Mouse (Mus musculus): ENCODE data around the gene Cars. TPM values are rescaled to one million over a fixed set of nuclear protein-coding genes. Genes with fewer than 3 reads are reported as not detected.
"Not testable (repeated sequence)": the region's sequence is repeated elsewhere in the genome, so short reads cannot be mapped to it uniquely, and the experiment has no call there.

Cars gene
- polyA plus RNA-seq, 1 experiment from 2014 or later, result 24.3 TPM

GRCm38 (mm10) chr7:143538229-143538628 lies 61.7 kb downstream of the Cars start:
- 80% methylated on average over 6 of the region's 6 CpGs for WGBS
- H3K4me1 ChIP-seq (ENCODE audit: control insufficient read depth in 2 of 2, insufficient read depth in 2 of 2, low read length in 2 of 2), result peaks cover 0 to 18% of the 10 kb centered on the region in 2 experiments; a peak in 2 of 4 replicates

GRCm38 (mm10) chr7:143536251-143536650 lies 63.6 kb downstream of the Cars start:
- no peak for ATAC-seq (ENCODE audit: insufficient number of reproducible peaks, insufficient read depth, low FRiP score, low read depth)
- H3K27ac ChIP-seq (replicated peaks in 1 of 2; ENCODE audit: control insufficient read depth in 1 of 2, insufficient read depth in 1 of 2, low read depth in 2 of 2, low read length in 2 of 2), result no peak overlapping the region
- no peak overlapping the region for H3K4me2 ChIP-seq (ENCODE audit: low read length)
- H3K4me3 ChIP-seq (ENCODE audit: control insufficient read depth in 1 of 2, insufficient read depth in 1 of 2, low read depth in 1 of 2, low read length in 2 of 2), result no peak overlapping the region
- no peaks in the 10 kb centered on the region for H3K27me3 ChIP-seq (ENCODE audit: control insufficient read depth, insufficient read depth, low read length)
- no peaks in the 10 kb centered on the region for H3K9me3 ChIP-seq (ENCODE audit: control insufficient read depth, low read length)
- H3K9ac ChIP-seq (ENCODE audit: low read length), result no peak overlapping the region
- WGBS, result 84% methylated on average over 3 of the region's 3 CpGs
- peaks cover 97% of the 10 kb centered on the region for H3K36me3 ChIP-seq (ENCODE audit: control insufficient read depth, insufficient read depth, low read length)
- H3K4me1 ChIP-seq (ENCODE audit: control insufficient read depth in 2 of 2, insufficient read depth in 2 of 2, low read length in 2 of 2), result peaks cover 0 to 10% of the 10 kb centered on the region in 2 experiments; a peak in 2 of 4 replicates

More at GRCm38 (mm10) chr7:143538229-143538628, 61.7 kb downstream of the Cars start:
- H3K4me2 ChIP-seq (ENCODE audit: low read length); H3K27ac ChIP-seq (replicated peaks in 1 of 2; ENCODE audit: control insufficient read depth in 1 of 2, insufficient read depth in 1 of 2, low read depth in 2 of 2, low read length in 2 of 2); H3K4me3 ChIP-seq (ENCODE audit: control insufficient read depth in 1 of 2, insufficient read depth in 1 of 2, low read depth in 1 of 2, low read length in 2 of 2); H3K9ac ChIP-seq (ENCODE audit: low read length); H3K27me3 ChIP-seq (ENCODE audit: control insufficient read depth, insufficient read depth, low read length); H3K9me3 ChIP-seq (ENCODE audit: control insufficient read depth, low read length); ATAC-seq (ENCODE audit: insufficient number of reproducible peaks, insufficient read depth, low FRiP score, low read depth): not testable (repeated sequence)
- peaks cover 77% of the 10 kb centered on the region for H3K36me3 ChIP-seq (ENCODE audit: control insufficient read depth, insufficient read depth, low read length)

DNA sequence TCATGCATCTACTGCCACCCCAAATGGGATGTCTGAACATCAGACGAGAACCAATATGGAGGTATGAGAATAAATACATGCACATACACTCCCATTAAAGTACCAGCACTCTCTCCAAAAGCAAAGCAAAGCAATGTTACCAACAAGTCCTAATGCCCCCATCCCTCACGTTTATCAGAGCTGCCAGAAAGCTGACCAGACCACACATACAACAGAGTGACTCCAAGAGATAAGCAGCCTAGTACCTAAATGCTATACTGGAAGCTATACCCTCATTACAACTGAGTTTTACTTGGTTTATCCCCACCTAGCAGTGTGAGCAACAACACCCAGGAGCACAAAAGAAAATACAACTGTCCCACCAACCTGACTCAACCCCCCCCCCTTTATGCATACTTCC lies 66.6 kb downstream of the Cars start:
- H3K4me2 ChIP-seq (ENCODE audit: low read length), result no peak overlapping the region
- no peaks in the 10 kb centered on the region for H3K4me1 ChIP-seq (ENCODE audit: control insufficient read depth in 2 of 2, insufficient read depth in 2 of 2, low read length in 2 of 2)
- H3K9me3 ChIP-seq (ENCODE audit: control insufficient read depth, low read length), result no peaks in the 10 kb centered on the region
- 61% methylated on average over 2 of the region's 2 CpGs for WGBS
- no peaks in the 10 kb centered on the region for H3K27me3 ChIP-seq (ENCODE audit: control insufficient read depth, insufficient read depth, low read length)
- no peak overlapping the region for H3K27ac ChIP-seq (replicated peaks in 1 of 2; ENCODE audit: control insufficient read depth in 1 of 2, insufficient read depth in 1 of 2, low read depth in 2 of 2, low read length in 2 of 2)
- no peak for ATAC-seq (ENCODE audit: insufficient number of reproducible peaks, insufficient read depth, low FRiP score, low read depth)
- peaks cover 100% of the 10 kb centered on the region for H3K36me3 ChIP-seq (ENCODE audit: control insufficient read depth, insufficient read depth, low read length)
- H3K9ac ChIP-seq (ENCODE audit: low read length), result no peak overlapping the region
- H3K4me3 ChIP-seq (ENCODE audit: control insufficient read depth in 1 of 2, insufficient read depth in 1 of 2, low read depth in 1 of 2, low read length in 2 of 2), result no peak overlapping the region

DNA sequence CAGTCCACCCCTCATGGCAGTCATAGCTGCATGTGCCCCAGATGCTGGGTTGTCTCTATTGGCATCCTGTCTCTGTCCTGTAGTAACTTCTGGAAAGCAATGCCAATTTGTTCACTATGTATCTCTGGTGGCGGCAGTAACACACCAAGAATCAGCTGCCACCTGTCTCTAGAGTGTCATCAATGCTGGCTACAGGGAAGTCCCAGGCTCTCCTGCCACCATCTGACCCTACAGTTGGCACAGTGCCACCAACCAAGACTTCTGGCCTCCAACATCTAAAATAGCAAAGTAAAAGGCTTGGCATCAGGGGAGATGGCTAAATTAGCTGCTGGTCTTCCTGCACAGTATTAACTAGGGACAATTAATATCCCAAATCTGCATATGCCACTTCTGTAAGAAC lies 67.5 kb downstream of the Cars start:
- Histone ChIP-seq H3K4me3 (ENCODE audit: control insufficient read depth in 1 of 2, insufficient read depth in 1 of 2, low read depth in 1 of 2, low read length in 2 of 2) (no peak overlapping the region), H3K4me2 (ENCODE audit: low read length) (no peak overlapping the region), H3K4me1 (ENCODE audit: control insufficient read depth in 2 of 2, insufficient read depth in 2 of 2, low read length in 2 of 2) (no peaks in the 10 kb centered on the region), H3K27me3 (ENCODE audit: control insufficient read depth, insufficient read depth, low read length) (no peaks in the 10 kb centered on the region), H3K36me3 (ENCODE audit: control insufficient read depth, insufficient read depth, low read length) (peaks cover 100% of the 10 kb centered on the region), H3K9ac (ENCODE audit: low read length) (no peak overlapping the region), H3K9me3 (ENCODE audit: control insufficient read depth, low read length) (no peaks in the 10 kb centered on the region), H3K27ac (replicated peaks in 1 of 2; ENCODE audit: control insufficient read depth in 1 of 2, insufficient read depth in 1 of 2, low read depth in 2 of 2, low read length in 2 of 2) (no peak overlapping the region)
- ATAC-seq (ENCODE audit: insufficient number of reproducible peaks, insufficient read depth, low FRiP score, low read depth), result no peak
- 60% methylated on average over 1 of the region's 1 CpGs for WGBS

DNA sequence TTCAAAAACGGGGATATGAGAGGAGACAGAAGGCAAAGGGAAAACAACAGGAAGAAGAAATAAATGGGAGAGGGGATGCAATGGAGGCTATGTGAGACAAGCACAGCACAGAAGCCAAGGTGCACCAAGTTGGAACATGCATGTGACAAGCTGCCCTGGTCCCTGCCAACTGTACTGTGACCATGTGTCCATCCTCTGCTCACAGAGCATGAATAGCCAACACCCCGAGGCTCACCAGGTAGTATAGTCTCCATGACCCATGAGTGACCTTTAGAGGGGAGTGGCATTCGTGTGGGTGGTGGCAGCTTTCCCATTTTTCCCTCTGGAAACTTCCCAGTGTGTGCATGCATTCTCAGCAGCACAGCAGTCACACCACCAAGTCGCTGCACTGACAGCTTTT lies 80.6 kb downstream of the Cars start:
- ATAC-seq (ENCODE audit: insufficient number of reproducible peaks, insufficient read depth, low FRiP score, low read depth), result no peak

DNA sequence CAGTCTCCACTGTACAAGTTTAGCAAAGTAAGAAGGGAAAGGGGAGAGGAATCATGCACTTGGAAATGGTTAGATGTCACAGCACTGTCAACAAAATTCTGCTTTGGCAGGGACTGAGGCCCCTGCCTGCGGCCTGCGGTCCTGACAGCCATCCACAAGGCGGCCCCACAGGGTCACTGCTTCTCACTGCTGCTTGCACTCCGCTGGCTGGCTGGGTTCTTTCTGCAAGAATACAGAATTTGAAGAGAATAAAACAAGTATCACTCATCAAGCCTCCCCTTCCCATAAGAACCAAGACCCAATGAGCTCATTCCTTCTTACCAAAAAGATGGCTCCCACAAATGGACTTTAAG lies 85.5 kb downstream of the Cars start:
- Histone ChIP-seq H3K4me3 (ENCODE audit: control insufficient read depth in 1 of 2, insufficient read depth in 1 of 2, low read depth in 1 of 2, low read length in 2 of 2) (no peak overlapping the region), H3K27me3 (ENCODE audit: control insufficient read depth, insufficient read depth, low read length) (no peaks in the 10 kb centered on the region), H3K4me2 (ENCODE audit: low read length) (no peak overlapping the region), H3K9ac (ENCODE audit: low read length) (no peak overlapping the region), H3K27ac (replicated peaks in 1 of 2; ENCODE audit: control insufficient read depth in 1 of 2, insufficient read depth in 1 of 2, low read depth in 2 of 2, low read length in 2 of 2) (no peak overlapping the region), H3K36me3 (ENCODE audit: control insufficient read depth, insufficient read depth, low read length) (peaks cover 73% of the 10 kb centered on the region), H3K9me3 (ENCODE audit: control insufficient read depth, low read length) (no peaks in the 10 kb centered on the region), H3K4me1 (ENCODE audit: control insufficient read depth in 2 of 2, insufficient read depth in 2 of 2, low read length in 2 of 2) (no peaks in the 10 kb centered on the region)
- WGBS, result 95% methylated on average over 4 of the region's 4 CpGs
- ATAC-seq (ENCODE audit: insufficient number of reproducible peaks, insufficient read depth, low FRiP score, low read depth), result no peak

More for the DNA sequence above, 80.6 kb downstream of the Cars start:
- Histone ChIP-seq H3K36me3 (ENCODE audit: control insufficient read depth, insufficient read depth, low read length) (peaks cover 100% of the 10 kb centered on the region), H3K4me2 (ENCODE audit: low read length) (no peak overlapping the region), H3K9ac (ENCODE audit: low read length) (no peak overlapping the region), H3K27me3 (ENCODE audit: control insufficient read depth, insufficient read depth, low read length) (no peaks in the 10 kb centered on the region), H3K4me1 (ENCODE audit: control insufficient read depth in 2 of 2, insufficient read depth in 2 of 2, low read length in 2 of 2) (no peaks in the 10 kb centered on the region), H3K27ac (replicated peaks in 1 of 2; ENCODE audit: control insufficient read depth in 1 of 2, insufficient read depth in 1 of 2, low read depth in 2 of 2, low read length in 2 of 2) (no peak overlapping the region), H3K9me3 (ENCODE audit: control insufficient read depth, low read length) (no peaks in the 10 kb centered on the region), H3K4me3 (ENCODE audit: control insufficient read depth in 1 of 2, insufficient read depth in 1 of 2, low read depth in 1 of 2, low read length in 2 of 2) (no peak overlapping the region)
- WGBS, result 53% methylated on average over 4 of the region's 4 CpGs

DNA sequence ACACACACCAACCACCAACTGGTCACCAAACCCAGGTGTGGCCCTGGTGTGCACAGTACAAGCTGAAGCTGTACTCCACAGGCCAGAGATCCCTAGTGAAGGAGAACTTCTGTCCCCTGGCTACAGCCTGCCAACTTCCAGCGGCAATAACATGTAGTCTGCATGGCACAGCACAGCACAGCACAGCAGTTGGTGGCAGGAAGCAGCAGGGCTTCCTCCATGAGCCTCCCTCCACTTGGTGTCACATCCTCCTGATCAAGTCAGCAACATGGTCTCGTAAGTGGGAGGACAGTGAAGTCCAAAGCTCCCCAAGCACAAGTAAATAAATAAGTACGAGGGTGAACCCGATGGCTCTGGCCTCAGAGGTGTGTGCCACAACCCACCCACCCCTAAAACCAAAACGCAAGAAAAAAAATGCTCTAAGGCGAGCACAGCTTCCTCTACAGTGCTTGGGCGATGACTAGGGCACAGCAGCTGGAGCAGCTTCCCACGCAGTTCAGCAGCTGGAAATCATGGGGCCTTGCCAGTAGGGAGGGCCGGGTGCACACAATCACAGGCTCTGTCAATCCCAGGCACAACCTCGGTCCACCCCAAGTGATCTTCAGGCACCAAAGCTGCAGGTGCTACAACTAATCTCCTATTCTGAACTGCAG lies 86.0 kb downstream of the Cars start:
- peaks cover 68% of the 10 kb centered on the region for H3K36me3 ChIP-seq (ENCODE audit: control insufficient read depth, insufficient read depth, low read length)
- H3K4me3 ChIP-seq (ENCODE audit: control insufficient read depth in 1 of 2, insufficient read depth in 1 of 2, low read depth in 1 of 2, low read length in 2 of 2), result no peak overlapping the region
- no peak overlapping the region for H3K4me2 ChIP-seq (ENCODE audit: low read length)
- no peaks in the 10 kb centered on the region for H3K9me3 ChIP-seq (ENCODE audit: control insufficient read depth, low read length)
- H3K4me1 ChIP-seq (ENCODE audit: control insufficient read depth in 2 of 2, insufficient read depth in 2 of 2, low read length in 2 of 2), result no peaks in the 10 kb centered on the region
- no peaks in the 10 kb centered on the region for H3K27me3 ChIP-seq (ENCODE audit: control insufficient read depth, insufficient read depth, low read length)
- no peak overlapping the region for H3K27ac ChIP-seq (replicated peaks in 1 of 2; ENCODE audit: control insufficient read depth in 1 of 2, insufficient read depth in 1 of 2, low read depth in 2 of 2, low read length in 2 of 2)
- no peak for ATAC-seq (ENCODE audit: insufficient number of reproducible peaks, insufficient read depth, low FRiP score, low read depth)
- WGBS, result 86% methylated on average over 10 of the region's 10 CpGs
- no peak overlapping the region for H3K9ac ChIP-seq (ENCODE audit: low read length)

DNA sequence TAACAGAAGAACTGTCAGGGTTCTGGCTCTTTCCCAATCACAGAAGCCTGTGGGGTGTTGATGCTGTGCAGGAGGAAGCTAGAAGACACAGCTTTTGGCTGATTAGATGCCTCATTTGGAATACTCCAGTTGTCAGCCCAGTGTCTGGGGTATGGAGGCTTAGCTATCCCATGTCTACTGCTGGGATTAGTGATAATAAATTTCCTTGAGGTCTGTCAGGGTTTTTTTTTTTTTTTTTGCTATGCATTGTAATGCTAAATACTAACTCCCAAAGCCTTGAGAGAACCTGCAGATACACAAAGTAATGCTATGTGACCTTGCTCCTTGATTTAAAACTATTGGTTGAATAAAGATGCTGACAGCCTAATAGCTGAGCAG lies 88.6 kb downstream of the Cars start:
- no peaks in the 10 kb centered on the region for H3K9me3 ChIP-seq (ENCODE audit: control insufficient read depth, low read length)
- no peak overlapping the region for H3K27ac ChIP-seq (replicated peaks in 1 of 2; ENCODE audit: control insufficient read depth in 1 of 2, insufficient read depth in 1 of 2, low read depth in 2 of 2, low read length in 2 of 2)
- ATAC-seq (ENCODE audit: insufficient number of reproducible peaks, insufficient read depth, low FRiP score, low read depth), result no peak
- no peak overlapping the region for H3K4me3 ChIP-seq (ENCODE audit: control insufficient read depth in 1 of 2, insufficient read depth in 1 of 2, low read depth in 1 of 2, low read length in 2 of 2)
- H3K4me1 ChIP-seq (ENCODE audit: control insufficient read depth in 2 of 2, insufficient read depth in 2 of 2, low read length in 2 of 2), result no peaks in the 10 kb centered on the region
- no peak overlapping the region for H3K9ac ChIP-seq (ENCODE audit: low read length)
- no peaks in the 10 kb centered on the region for H3K27me3 ChIP-seq (ENCODE audit: control insufficient read depth, insufficient read depth, low read length)
- H3K36me3 ChIP-seq (ENCODE audit: control insufficient read depth, insufficient read depth, low read length), result peaks cover 42% of the 10 kb centered on the region
- no peak overlapping the region for H3K4me2 ChIP-seq (ENCODE audit: low read length)
